Mouse (Mus musculus): ENCODE measurements around the gene Olfr857. TPM values are rescaled to one million over a fixed set of nuclear protein-coding genes. Genes with fewer than 3 reads are reported as not detected.

Olfr857 gene
- not detected for polyA plus RNA-seq (2015; fragmentation: Illumina TruSeq; extraction: RNeasy Lipid Tissue Mini Kit (QIAGEN cat#74804); ENCODE audit: low read depth, low replicate concordance)

DNA sequence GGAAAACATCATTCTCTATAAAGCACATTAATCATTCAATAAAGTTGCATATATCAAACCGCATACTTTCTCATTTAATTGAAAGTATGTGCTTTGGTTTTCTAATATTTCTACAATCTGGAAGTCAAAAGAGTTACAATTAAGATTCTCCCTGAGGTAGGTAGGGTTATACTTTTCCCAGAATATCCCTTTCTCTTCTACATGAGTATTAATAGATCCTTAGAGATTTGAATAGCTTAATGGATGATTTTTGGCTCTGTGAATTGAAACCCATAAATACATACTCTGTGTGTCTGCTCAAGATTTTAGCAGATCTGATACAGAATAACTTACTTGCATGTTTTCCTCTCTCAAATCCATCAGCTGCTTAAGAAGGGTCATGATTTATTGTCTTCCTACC is at the start of gene Olfr857:
Olfr857 (plus strand) TSS at position 301 of the 400 bp plus-strand sequence.

Other genes starting within 250 kb of the Olfr857 start
- gene Olfr850, start 231.2 kb upstream of the Olfr857 start, polyA plus RNA-seq (2015; fragmentation: Illumina TruSeq; extraction: RNeasy Lipid Tissue Mini Kit (QIAGEN cat#74804); ENCODE audit: low read depth, low replicate concordance) = not detected
- gene Olfr851, start 216.1 kb upstream of the Olfr857 start, polyA plus RNA-seq (2015; fragmentation: Illumina TruSeq; extraction: RNeasy Lipid Tissue Mini Kit (QIAGEN cat#74804); ENCODE audit: low read depth, low replicate concordance) = not detected
- not detected for gene Olfr853, start 168.4 kb upstream of the Olfr857 start, polyA plus RNA-seq (2015; fragmentation: Illumina TruSeq; extraction: RNeasy Lipid Tissue Mini Kit (QIAGEN cat#74804); ENCODE audit: low read depth, low replicate concordance)
- gene Olfr854, start 142.1 kb upstream of the Olfr857 start, polyA plus RNA-seq (2015; fragmentation: Illumina TruSeq; extraction: RNeasy Lipid Tissue Mini Kit (QIAGEN cat#74804); ENCODE audit: low read depth, low replicate concordance) = not detected
- not detected for gene Olfr855, start 126.8 kb upstream of the Olfr857 start, polyA plus RNA-seq (2015; fragmentation: Illumina TruSeq; extraction: RNeasy Lipid Tissue Mini Kit (QIAGEN cat#74804); ENCODE audit: low read depth, low replicate concordance)
- 23.6 TPM for gene Zfp317, start 87.3 kb upstream of the Olfr857 start, polyA plus RNA-seq (2015; fragmentation: Illumina TruSeq; extraction: RNeasy Lipid Tissue Mini Kit (QIAGEN cat#74804); ENCODE audit: low read depth, low replicate concordance)
- gene Olfr58, start 70.8 kb downstream of the Olfr857 start, polyA plus RNA-seq (2015; fragmentation: Illumina TruSeq; extraction: RNeasy Lipid Tissue Mini Kit (QIAGEN cat#74804); ENCODE audit: low read depth, low replicate concordance) = not detected
- not detected for gene Olfr859, start 95.5 kb downstream of the Olfr857 start, polyA plus RNA-seq (2015; fragmentation: Illumina TruSeq; extraction: RNeasy Lipid Tissue Mini Kit (QIAGEN cat#74804); ENCODE audit: low read depth, low replicate concordance)
- gene Olfr860, start 140.3 kb downstream of the Olfr857 start, polyA plus RNA-seq (2015; fragmentation: Illumina TruSeq; extraction: RNeasy Lipid Tissue Mini Kit (QIAGEN cat#74804); ENCODE audit: low read depth, low replicate concordance) = not detected
- not detected for gene Olfr862, start 178.6 kb downstream of the Olfr857 start, polyA plus RNA-seq (2015; fragmentation: Illumina TruSeq; extraction: RNeasy Lipid Tissue Mini Kit (QIAGEN cat#74804); ENCODE audit: low read depth, low replicate concordance)
- not detected for gene Olfr77, start 207.4 kb downstream of the Olfr857 start, polyA plus RNA-seq (2015; fragmentation: Illumina TruSeq; extraction: RNeasy Lipid Tissue Mini Kit (QIAGEN cat#74804); ENCODE audit: low read depth, low replicate concordance)

Measured in brain, adult 10 weeks (tissue).